Mouse (Mus musculus) megakaryocyte, embryonic 14.5 days (primary cell): ENCODE results near the gene Mfsd4a.

ENCODE experiments used
- FLI1 ChIP-seq: IDR thresholded peaks from 2 replicates; pipeline ENCODE4 v1.6.1; 2012; ENCODE audit warnings: low read length, inconsistent platforms, mixed read lengths
- GATA1 ChIP-seq: IDR thresholded peaks from 3 replicates; pipeline ENCODE4 v1.6.1; 2012; ENCODE audit warnings: mixed read lengths, low read length, inconsistent platforms, borderline replicate concordance

DNA sequence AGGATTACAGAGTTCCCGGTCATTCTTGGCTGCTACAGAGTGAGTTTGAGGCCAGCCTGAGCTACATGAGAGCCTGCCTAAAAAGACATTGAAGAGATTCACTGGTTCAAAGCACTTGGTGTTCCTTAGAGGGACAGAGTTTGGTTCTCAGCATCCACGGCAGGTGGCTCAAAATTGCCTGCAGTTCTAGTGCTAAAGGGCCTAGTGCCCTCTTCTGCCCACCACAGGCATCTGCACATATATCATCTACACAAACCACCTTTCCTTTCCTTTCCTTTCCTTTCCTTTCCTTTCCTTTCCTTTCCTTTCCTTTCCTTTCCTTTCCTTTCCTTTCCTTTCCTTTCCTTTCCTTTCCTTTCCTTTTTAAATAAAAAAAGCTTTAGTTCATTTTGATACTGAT, 37.3 kb downstream of the Mfsd4a start:
- TF ChIP-seq GATA1 (no peak), FLI1 (no peak)
